Mouse (Mus musculus) kidney, postnatal 10 days (tissue): ENCODE results near the gene Slc23a2.

Experiments
- DNase-seq: peaks from one replicate; pipeline ENCODE4 v3.0.0; 2021; ENCODE audit warnings: mixed read lengths

Slc23a2 gene

GRCm38 (mm10) chr2:132144971-132145691, at the start of gene Slc23a2:
Slc23a2 (minus strand) TSS chr2:132145108.
- peak; percentile 75 for DNase-seq

GRCm38 (mm10) chr2:132190602-132191161, 45.8 kb upstream of the Slc23a2 start:
- DNase-seq = no peak

- DNase-seq = no peak
Observed at GRCm38 (mm10) chr2:132183874-132184273, 39.0 kb upstream of the Slc23a2 start.

GRCm38 (mm10) chr2:132180463-132181205, 35.7 kb upstream of the Slc23a2 start:
- DNase-seq = no peak

GRCm38 (mm10) chr2:132179371-132179770, 34.5 kb upstream of the Slc23a2 start:
- peak; percentile 8 for DNase-seq

GRCm38 (mm10) chr2:132177406-132177805, 32.5 kb upstream of the Slc23a2 start:
- no peak for DNase-seq

- DNase-seq = no peak
Observed at GRCm38 (mm10) chr2:132176289-132176848, 31.5 kb upstream of the Slc23a2 start.

- DNase-seq = no peak
Observed at GRCm38 (mm10) chr2:132174048-132174447, 29.1 kb upstream of the Slc23a2 start.

GRCm38 (mm10) chr2:132171939-132172338, 27.0 kb upstream of the Slc23a2 start:
- DNase-seq = no peak

- DNase-seq = no peak
Observed at GRCm38 (mm10) chr2:132169150-132169549, 24.2 kb upstream of the Slc23a2 start.

- no peak for DNase-seq
Observed at GRCm38 (mm10) chr2:132163626-132164025, 18.7 kb upstream of the Slc23a2 start.

GRCm38 (mm10) chr2:132157482-132157881, 12.6 kb upstream of the Slc23a2 start:
- no peak for DNase-seq

GRCm38 (mm10) chr2:132152670-132153069, 7.8 kb upstream of the Slc23a2 start:
- no peak for DNase-seq

GRCm38 (mm10) chr2:132151592-132151991, 6.7 kb upstream of the Slc23a2 start:
- peak; percentile 48 for DNase-seq

- no peak for DNase-seq
Observed at GRCm38 (mm10) chr2:132150926-132151325, 6.0 kb upstream of the Slc23a2 start.

GRCm38 (mm10) chr2:132146502-132146901, 1.6 kb upstream of the Slc23a2 start:
- peak; percentile 48 for DNase-seq

- peak; percentile 47 for DNase-seq
Observed at GRCm38 (mm10) chr2:132143943-132144927, 673 bp downstream of the Slc23a2 start.

GRCm38 (mm10) chr2:132142606-132143005, 2.3 kb downstream of the Slc23a2 start:
- no peak for DNase-seq

GRCm38 (mm10) chr2:132140536-132140935, 4.4 kb downstream of the Slc23a2 start:
- DNase-seq = no peak

GRCm38 (mm10) chr2:132139099-132139498, 5.8 kb downstream of the Slc23a2 start:
- no peak for DNase-seq

- peak; percentile 29 for DNase-seq
Observed at GRCm38 (mm10) chr2:132135876-132136637, 8.9 kb downstream of the Slc23a2 start.
